Mouse (Mus musculus) heart, adult 2 months (tissue): ENCODE measurements at regions not wholly inside any gene's neighbourhood (a gene's known extent, or its start where the extent isn't known, plus 50 kb on each side); places are given as distances from the start of the nearest gene placed in this dataset.

ENCODE experiments used
- DNase-seq, 2 experiments: peaks; one replicate each; pipeline ENCODE4 v3.0.0; 2021
- H3K27ac ChIP-seq: fragments of 200-600 bp; 2 replicates; pipeline ENCODE4 v1.8.1; 2022
- H3K27me3 ChIP-seq: fragments of 200-500 bp; 2 replicates; pipeline ENCODE4 v1.6.1; 2012; ENCODE audit warnings: mild to moderate bottlenecking, low read length, inconsistent platforms, mixed read lengths; ENCODE audit not compliant: control insufficient read depth, insufficient read depth
- H3K36me3 ChIP-seq: fragments of 200-500 bp; 2 replicates; pipeline ENCODE4 v1.6.1; 2012; ENCODE audit warnings: low read length, inconsistent platforms; ENCODE audit not compliant: control insufficient read depth, insufficient read depth
- H3K4me1 ChIP-seq: fragments of 200-500 bp; 2 replicates; pipeline ENCODE4 v1.6.1; 2011; ENCODE audit warnings: low read length; ENCODE audit not compliant: control insufficient read depth, insufficient read depth
- H3K4me3 ChIP-seq: fragments of 200-600 bp; 2 replicates; pipeline ENCODE4 v1.8.1; 2022
- H3K79me2 ChIP-seq: fragments of 200-500 bp; replicated peaks from 2 replicates; pipeline ENCODE4 v1.6.1; 2012; ENCODE audit warnings: mild to moderate bottlenecking, inconsistent platforms, low read length, moderate library complexity, mixed read lengths; ENCODE audit not compliant: control insufficient read depth, insufficient read depth
- H3K9ac ChIP-seq: fragments of 200-500 bp; 2 replicates; pipeline ENCODE4 v1.6.1; 2012; ENCODE audit warnings: low read depth, mild to moderate bottlenecking, control low read depth, inconsistent platforms, low read length, mixed read lengths
- CTCF ChIP-seq: fragments of 200-600 bp; IDR thresholded peaks from 2 replicates; pipeline ENCODE4 v1.8.1; 2022; ENCODE audit warnings: antibody characterized with exemption, mild to moderate bottlenecking, moderate library complexity
- EP300 ChIP-seq: fragments of 200-500 bp; IDR thresholded peaks from 2 replicates; pipeline ENCODE4 v1.6.1; 2011; ENCODE audit warnings: low read depth, low read length, control low read depth; ENCODE audit not compliant: insufficient read depth
- POLR2A ChIP-seq: fragments of 200-500 bp; IDR thresholded peaks from 2 replicates; pipeline ENCODE4 v1.6.1; 2011; ENCODE audit warnings: mild to moderate bottlenecking, low read depth, low read length, control low read depth; ENCODE audit not compliant: insufficient read depth
- WGBS: fragments of 180-500 bp; shearing (Covaris S2); methylation state at CpG from one replicate; pipeline ENCODE4 v1.1.7; 2018; 5-methylcytosine and 5-hydroxymethylcytosine counted together
- intact Hi-C: fragments of 180-260 bp; cut with DNase I; formaldehyde crosslinking; loops from one replicate; pipeline ENCODE4 v1.15.1; 2025

DNA sequence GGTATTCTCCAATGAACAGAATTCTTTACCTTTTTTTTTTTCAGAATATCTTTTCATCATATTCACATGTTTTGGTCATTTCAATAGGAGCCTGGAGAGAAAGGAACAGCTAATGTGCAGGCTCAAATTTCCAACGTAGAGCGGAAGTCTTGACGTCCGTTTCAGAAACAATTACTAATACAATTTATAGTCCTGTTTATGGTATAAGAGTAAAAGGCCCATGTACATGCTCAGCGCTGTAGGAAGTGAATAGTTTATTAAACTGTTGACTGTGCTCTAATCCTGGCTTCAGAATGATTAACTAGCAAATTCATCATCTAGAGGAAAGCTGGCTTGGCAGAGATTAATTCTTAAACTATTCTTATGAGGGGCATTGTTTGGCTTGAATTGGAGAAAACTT, 142.1 kb downstream of the Pik3r1 start:
- 90% methylated on average over 5 of the region's 5 CpGs for WGBS
- no peaks in the 10 kb centered on the region for H3K4me1 ChIP-seq
- no peak for DNase-seq
- no peak overlapping the region for H3K27ac ChIP-seq
- H3K36me3 ChIP-seq, result no peaks in the 10 kb centered on the region
- intact Hi-C loops, result no loop called here
- no peaks in the 10 kb centered on the region for H3K27me3 ChIP-seq
- H3K79me2 ChIP-seq, result no peaks in the 10 kb centered on the region
- TF ChIP-seq POLR2A (no peak), CTCF (no peak), EP300 (no peak)
- no peak overlapping the region for H3K9ac ChIP-seq
- no peak overlapping the region for H3K4me3 ChIP-seq

DNA sequence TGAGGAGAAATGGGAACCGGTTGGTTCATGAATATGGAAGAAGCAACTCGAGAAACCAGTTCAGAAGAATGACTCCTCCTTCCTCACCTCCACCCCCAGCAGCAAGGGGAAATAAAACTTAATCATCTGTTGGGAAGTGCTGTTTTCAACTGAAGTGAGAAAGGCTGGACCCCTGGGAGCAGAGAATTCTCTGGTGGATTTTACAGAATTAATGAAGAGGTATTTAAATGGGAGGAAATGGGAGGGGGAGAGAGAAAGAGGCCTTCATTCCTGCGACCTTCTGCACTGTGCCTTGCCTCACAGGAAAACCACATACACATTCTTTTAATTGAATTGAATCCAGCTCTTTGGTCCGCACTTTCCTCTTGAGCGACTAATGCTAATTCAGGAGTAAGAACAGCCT, 143.8 kb downstream of the Pik3r1 start:
- no peak for TF ChIP-seq CTCF
- no peak for TF ChIP-seq POLR2A
- TF ChIP-seq EP300, result no peak
- intact Hi-C loops, result no loop called here
- WGBS, result 34% methylated on average over 5 of the region's 5 CpGs

DNA sequence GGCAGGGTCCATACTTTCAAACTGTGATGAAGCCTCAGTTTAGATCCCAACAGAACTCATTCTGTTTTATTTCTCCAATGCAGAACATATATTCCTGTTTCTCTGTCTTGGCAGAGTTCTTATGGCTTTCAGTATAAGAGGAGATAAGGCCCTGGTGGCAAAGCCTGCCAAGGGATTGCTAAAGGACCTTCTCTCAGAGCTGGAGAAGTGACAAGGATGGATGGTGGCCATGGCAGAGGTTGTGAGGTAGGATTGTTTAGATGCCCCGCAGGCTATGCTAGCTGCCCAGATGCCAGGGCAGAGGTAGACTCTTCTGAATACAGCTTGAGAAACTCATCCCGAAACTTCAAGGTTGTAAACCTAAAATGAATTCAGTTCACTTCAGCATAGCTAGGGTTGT, 145.4 kb downstream of the Pik3r1 start:
- no peak overlapping the region for H3K27ac ChIP-seq
- no peak for TF ChIP-seq POLR2A
- no peak for TF ChIP-seq CTCF
- no peak for TF ChIP-seq EP300
- no peak overlapping the region for H3K4me3 ChIP-seq
- DNase-seq, result peak in 1 of 2 experiments; percentile 16
- intact Hi-C loops, result no loop called here
- no peaks in the 10 kb centered on the region for H3K27me3 ChIP-seq
- no peaks in the 10 kb centered on the region for H3K36me3 ChIP-seq
- WGBS, result 85% methylated on average over 2 of the region's 2 CpGs
- no peaks in the 10 kb centered on the region for H3K79me2 ChIP-seq
- H3K4me1 ChIP-seq, result no peaks in the 10 kb centered on the region
- H3K9ac ChIP-seq, result no peak overlapping the region

More for the DNA sequence above, 143.8 kb downstream of the Pik3r1 start:
- DNase-seq, result no peak
- Histone ChIP-seq H3K9ac (no peak overlapping the region), H3K79me2 (no peaks in the 10 kb centered on the region), H3K27me3 (no peaks in the 10 kb centered on the region), H3K27ac (no peak overlapping the region), H3K36me3 (no peaks in the 10 kb centered on the region), H3K4me1 (no peaks in the 10 kb centered on the region), H3K4me3 (no peak overlapping the region)

DNA sequence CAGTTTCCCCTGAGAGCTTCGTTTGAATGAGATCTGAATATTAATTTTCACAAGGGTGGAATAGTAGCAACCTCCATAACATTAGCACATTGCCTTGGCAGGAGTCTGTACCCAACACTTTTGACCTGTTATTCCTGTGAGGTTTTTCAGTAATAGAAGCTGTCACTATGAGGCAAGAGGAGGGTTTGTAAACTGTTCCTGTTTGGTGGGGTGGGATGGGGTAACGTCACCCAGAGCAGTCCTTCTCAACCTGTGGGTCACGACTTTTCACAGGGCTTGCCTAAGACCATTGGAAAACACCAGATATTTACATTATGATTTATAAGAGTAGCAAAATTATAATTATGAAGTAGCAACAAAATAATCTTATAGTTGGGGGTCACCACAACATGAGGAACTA, 147.4 kb downstream of the Pik3r1 start:
- no peak overlapping the region for H3K27ac ChIP-seq
- no peak overlapping the region for H3K9ac ChIP-seq
- H3K79me2 ChIP-seq, result no peaks in the 10 kb centered on the region
- H3K4me1 ChIP-seq, result no peaks in the 10 kb centered on the region
- DNase-seq, result no peak
- TF ChIP-seq POLR2A (no peak), EP300 (no peak), CTCF (no peak)
- H3K36me3 ChIP-seq, result no peaks in the 10 kb centered on the region
- WGBS, result 81% methylated on average over 3 of the region's 3 CpGs
- intact Hi-C loops, result no loop called here
- no peaks in the 10 kb centered on the region for H3K27me3 ChIP-seq
- H3K4me3 ChIP-seq, result no peak overlapping the region

DNA sequence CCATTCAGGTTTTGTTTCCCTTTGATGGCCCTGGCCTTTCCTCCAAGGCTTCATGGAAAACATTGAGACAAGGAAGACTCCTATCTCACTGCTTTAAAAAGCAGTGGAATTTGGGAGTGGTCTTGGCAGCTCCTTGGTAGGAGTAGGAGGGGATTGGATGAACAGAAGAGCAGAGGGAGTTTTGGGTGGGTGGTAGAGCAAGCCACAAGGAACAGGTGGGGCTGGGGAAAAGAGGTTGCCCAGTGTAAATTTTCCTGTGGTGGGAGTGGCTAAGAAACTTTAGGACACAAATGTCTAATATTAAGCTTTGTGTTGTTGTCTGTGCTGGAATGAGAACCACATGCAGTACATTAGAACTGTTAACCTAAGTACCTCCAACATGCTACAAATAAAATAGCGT, 148.9 kb downstream of the Pik3r1 start:
- Histone ChIP-seq H3K79me2 (no peaks in the 10 kb centered on the region), H3K4me3 (no peak overlapping the region), H3K9ac (no peak overlapping the region), H3K36me3 (no peaks in the 10 kb centered on the region), H3K27me3 (no peaks in the 10 kb centered on the region), H3K27ac (no peak overlapping the region), H3K4me1 (no peaks in the 10 kb centered on the region)
- WGBS, result 94% methylated on average over 1 of the region's 1 CpGs
- DNase-seq, result no peak
- TF ChIP-seq CTCF (no peak), POLR2A (no peak), EP300 (no peak)
- intact Hi-C loops, result no loop called here

DNA sequence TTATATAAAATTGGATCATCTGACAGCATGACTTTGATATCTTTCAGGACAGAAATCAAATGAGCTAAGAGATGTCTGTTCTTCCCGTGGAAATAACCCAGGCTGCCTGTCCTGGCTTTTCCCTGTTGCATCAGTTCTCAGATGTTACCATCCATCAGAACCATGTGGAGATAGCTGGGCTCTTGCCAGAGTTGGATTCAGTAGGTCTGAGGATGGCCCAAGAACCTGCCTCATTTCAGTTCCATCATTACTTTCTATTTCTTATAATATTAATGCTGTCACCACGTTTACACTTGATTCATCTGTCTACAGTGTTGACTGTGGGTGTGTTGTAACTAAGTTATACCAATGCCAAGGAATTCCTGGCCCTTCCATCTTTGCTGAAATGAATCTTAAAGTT, 155.2 kb downstream of the Pik3r1 start:
- no peaks in the 10 kb centered on the region for H3K27me3 ChIP-seq
- no peak overlapping the region for H3K4me3 ChIP-seq
- TF ChIP-seq CTCF (no peak), EP300 (no peak), POLR2A (no peak)
- H3K9ac ChIP-seq, result no peak overlapping the region
- 68% methylated on average over 2 of the region's 2 CpGs for WGBS
- no peaks in the 10 kb centered on the region for H3K79me2 ChIP-seq
- intact Hi-C loops, result no loop called here
- no peaks in the 10 kb centered on the region for H3K4me1 ChIP-seq
- no peak overlapping the region for H3K27ac ChIP-seq
- DNase-seq, result peak in 1 of 2 experiments; percentile 12
- no peaks in the 10 kb centered on the region for H3K36me3 ChIP-seq
